Mouse (Mus musculus): ENCODE measurements around the gene Rnf214.

DNA sequence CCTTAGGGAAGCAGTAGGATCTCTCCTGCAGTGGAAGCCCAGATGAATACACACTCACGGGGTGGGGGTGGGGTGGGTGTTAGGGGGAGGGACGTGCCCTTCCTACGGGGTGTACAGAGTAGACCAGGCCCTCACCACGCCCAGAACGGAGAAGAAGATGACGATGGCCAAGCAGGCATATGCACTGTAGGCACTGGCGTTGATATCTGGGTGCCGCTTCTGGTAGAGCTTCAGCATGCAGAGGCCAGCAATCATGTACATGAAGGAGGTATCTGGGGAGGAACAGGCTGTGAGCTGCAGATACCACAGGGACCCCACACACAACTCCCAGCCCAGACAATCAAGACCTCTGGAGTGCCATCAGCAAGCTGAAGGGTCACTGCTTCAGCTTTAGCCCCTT lies 36.2 kb upstream of the Rnf214 start:
- TF ChIP-seq EP300 (IDR thresholded peaks at IDR 0.05; ENCODE audit: insufficient read depth, low read depth, low read length) (no peak), CTCF (IDR thresholded peaks at IDR 0.05; ENCODE audit: low read depth, low read length) (no peak), POLR2A (IDR thresholded peaks at IDR 0.05; ENCODE audit: insufficient read depth, low read length) (no peak)

Data from ES-Bruce4 (cell line).